Mouse (Mus musculus) midbrain, postnatal 0 days (tissue): ENCODE measurements around the gene Wdr83os. TPM values are rescaled to one million over a fixed set of nuclear protein-coding genes. Genes with fewer than 3 reads are reported as not detected.
A peak's percentile ranks its signal among the peaks of the same experiment; 100 is the strongest.

Experiments
- ATAC-seq: fragments of 200-750 bp; cut with Nextera tagmentation; 2 replicates; pipeline ENCODE4 v1.8.0; 2017; ENCODE audit warnings: moderate number of reproducible peaks, mild to moderate bottlenecking, moderate TSS enrichment, moderate library complexity; ENCODE audit not compliant: low FRiP score
- DNase-seq: peaks from one replicate; pipeline ENCODE4 v3.0.0-alpha.2; 2015; ENCODE audit warnings: low spot score
- H3K27ac ChIP-seq: fragments of 300-500 bp; sonication (generic); 2 replicates; pipeline ENCODE4 v1.5.1; 2014; ENCODE audit warnings: low read depth, mild to moderate bottlenecking, low read length, mixed read lengths
- H3K27me3 ChIP-seq: fragments of 300-500 bp; sonication (generic); 2 replicates; pipeline ENCODE4 v1.6.1; 2014; ENCODE audit warnings: low read length, control low read depth, mixed read lengths; ENCODE audit not compliant: insufficient read depth
- H3K36me3 ChIP-seq: fragments of 300-500 bp; sonication (generic); 2 replicates; pipeline ENCODE4 v1.6.1; 2014; ENCODE audit warnings: low read length, control low read depth, mixed read lengths; ENCODE audit not compliant: insufficient read depth
- H3K4me1 ChIP-seq: fragments of 300-500 bp; sonication (generic); 2 replicates; pipeline ENCODE4 v1.6.1; 2014; ENCODE audit warnings: mild to moderate bottlenecking, control low read depth, antibody characterized with exemption, low read length, mixed read lengths; ENCODE audit not compliant: insufficient read depth
- H3K4me2 ChIP-seq: fragments of 300-500 bp; sonication (generic); 2 replicates; pipeline ENCODE4 v1.6.1; 2014; ENCODE audit warnings: low read depth, mild to moderate bottlenecking, low read length, mixed read lengths; ENCODE audit not compliant: poor library complexity, severe bottlenecking
- H3K4me3 ChIP-seq: fragments of 300-500 bp; sonication (generic); 2 replicates; pipeline ENCODE4 v1.5.1; 2014; ENCODE audit warnings: low read depth, mild to moderate bottlenecking, low read length, moderate library complexity
- H3K9ac ChIP-seq: fragments of 300-500 bp; sonication (generic); replicated peaks from 2 replicates; pipeline ENCODE4 v1.6.1; 2014; ENCODE audit warnings: mild to moderate bottlenecking, low read length, moderate library complexity, mixed read lengths; ENCODE audit not compliant: poor library complexity, severe bottlenecking
- H3K9me3 ChIP-seq: fragments of 300-500 bp; sonication (generic); 2 replicates; pipeline ENCODE4 v1.6.1; 2016; ENCODE audit warnings: low read length, control low read depth
- CTCF ChIP-seq: IDR thresholded peaks from 2 replicates; pipeline ENCODE4 v1.5.1; 2016; ENCODE audit warnings: antibody characterized with exemption, mild to moderate bottlenecking
- WGBS: fragments of 180-500 bp; shearing (Covaris S2); extraction: QIAGEN DNeasy Blood & Tissue Kit; methylation state at CpG from one replicate; pipeline ENCODE4 v1.1.7; 2014; 5-methylcytosine and 5-hydroxymethylcytosine counted together
- polyA plus RNA-seq: library from polyadenylated mRNA; unstranded; fragments of >200 nt; fragmentation: Nextera tagmentation; extraction: Ambion mirVana; gene quantifications from 2 replicates; pipeline ENCODE4 v1.2.1, GENCODE M21; 2015
- total RNA-seq: library from RNA; depleted of rRNA; stranded (reverse); fragments of >200 nt; gene quantifications from 2 replicates; pipeline ENCODE4 v1.2.3, GENCODE M21; 2014; rRNA removed

Wdr83os gene
- total RNA-seq (92.6 and 105 TPM in 2 replicates), polyA plus RNA-seq (129 and 137 TPM in 2 replicates)

GRCm38 (mm10) chr8:85080532-85081215 is at the start of gene Wdr83os:
Wdr83os (plus strand) TSS chr8:85080740.
- H3K4me1 ChIP-seq: 0 out of 2 replicates have a peak, but pooled peaks cover 5% of the 10 kb centered on the region
- DNase-seq: peak; percentile 80
- no peaks in the 10 kb centered on the region for H3K9me3 ChIP-seq
- ATAC-seq: no peak
- peak within 1 kb of the TSS; percentile 82 for H3K9ac ChIP-seq
- H3K27ac ChIP-seq: peak within 1 kb of the TSS; percentile 72
- H3K4me3 ChIP-seq: peak within 1 kb of the TSS; percentile 82
- H3K4me2 ChIP-seq: peak within 1 kb of the TSS; percentile 94
- peaks cover 16% of the 10 kb centered on the region for H3K36me3 ChIP-seq
- no peaks in the 10 kb centered on the region for H3K27me3 ChIP-seq
- no peak for TF ChIP-seq CTCF
- WGBS: under 1% methylated on average over 30 of the region's 30 CpGs

DNA sequence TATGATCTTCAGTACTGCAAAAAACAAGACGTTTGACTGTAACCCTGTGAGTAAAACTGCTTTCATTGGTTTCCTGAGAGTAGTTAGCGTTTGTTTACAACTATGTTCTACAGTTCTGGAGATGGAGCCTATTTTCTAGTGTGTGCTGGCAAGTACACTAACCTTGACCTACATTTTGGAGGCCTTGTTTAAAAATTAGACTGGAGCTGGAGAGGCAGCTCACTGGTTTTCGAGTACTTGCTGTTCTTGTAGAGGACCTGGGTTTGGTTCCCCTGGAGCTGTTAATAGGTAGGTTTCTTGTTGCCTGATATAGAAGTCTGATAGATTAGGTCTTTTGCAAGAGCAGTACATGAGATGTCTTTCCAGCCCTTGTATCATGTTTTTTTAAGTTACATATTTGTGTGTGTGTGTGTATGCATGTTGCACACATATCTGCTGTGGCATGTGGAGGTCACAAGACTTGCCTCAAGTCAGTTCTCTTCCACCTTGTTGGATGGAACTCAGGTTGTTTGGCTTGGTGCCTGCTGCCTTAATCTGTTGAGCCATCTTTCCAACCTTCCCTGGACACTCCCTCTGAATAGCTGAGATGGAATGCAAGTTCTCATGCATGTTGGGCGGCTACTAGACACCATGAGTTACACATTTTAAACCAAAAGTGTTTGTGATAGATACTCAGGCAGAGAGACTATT is 47.8 kb upstream of the Wdr83os start:
- Histone ChIP-seq H3K27me3 (no peaks in the 10 kb centered on the region), H3K4me2 (no peak overlapping the region), H3K27ac (no peak overlapping the region), H3K4me1 (peaks cover 7% of the 10 kb centered on the region), H3K36me3 (peaks cover 23% of the 10 kb centered on the region), H3K4me3 (no peak overlapping the region), H3K9ac (no peak overlapping the region), H3K9me3 (no peaks in the 10 kb centered on the region)
- ATAC-seq (no peak), DNase-seq (no peak)
- WGBS: 89% methylated on average over 4 of the region's 4 CpGs
- TF ChIP-seq CTCF: no peak

DNA sequence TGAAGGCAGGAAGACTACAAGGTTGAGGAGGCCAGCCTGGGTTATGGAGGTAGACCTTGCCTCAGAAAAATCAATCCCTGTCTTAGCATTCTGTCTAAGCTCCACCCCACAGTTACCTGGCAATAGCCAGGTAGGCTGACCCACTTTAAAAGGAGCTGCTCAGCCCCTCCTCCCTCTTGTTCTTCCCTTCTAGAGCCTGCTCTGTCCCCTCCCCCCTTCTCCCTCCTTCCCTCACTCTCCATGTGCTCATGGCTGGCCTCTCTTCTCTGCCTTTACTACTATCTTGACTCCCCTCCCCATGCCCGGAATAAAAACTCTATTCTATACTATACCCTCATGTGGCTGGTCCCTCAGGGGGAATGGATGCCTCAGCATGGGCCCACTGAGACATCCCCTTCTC is 46.7 kb upstream of the Wdr83os start:
- WGBS: 65% methylated on average over 1 of the region's 1 CpGs
- no peak for TF ChIP-seq CTCF

GRCm38 (mm10) chr8:85034764-85035163 is 45.8 kb upstream of the Wdr83os start:
- peak; percentile 92 for DNase-seq
- ATAC-seq: no peak
- H3K4me2 ChIP-seq: peak overlapping the region; percentile 80
- peaks cover 5% of the 10 kb centered on the region; the same call in 1 of the 2 replicates for H3K4me1 ChIP-seq
- no peaks in the 10 kb centered on the region for H3K9me3 ChIP-seq
- peak overlapping the region; percentile 88; the same call in 1 of the 2 replicates for H3K4me3 ChIP-seq
- H3K9ac ChIP-seq: no peak overlapping the region
- peaks cover 21% of the 10 kb centered on the region for H3K36me3 ChIP-seq
- TF ChIP-seq CTCF: no peak
- no peaks in the 10 kb centered on the region for H3K27me3 ChIP-seq
- H3K27ac ChIP-seq: no peak overlapping the region
- WGBS: 12% methylated on average over 12 of the region's 13 CpGs

More for the DNA sequence above, 46.7 kb upstream of the Wdr83os start:
- Histone ChIP-seq H3K27ac (no peak overlapping the region), H3K27me3 (no peaks in the 10 kb centered on the region), H3K4me2 (no peak overlapping the region), H3K9ac (no peak overlapping the region), H3K4me1 (peaks cover 5% of the 10 kb centered on the region; the same call in 1 of the 2 replicates), H3K36me3 (peaks cover 23% of the 10 kb centered on the region), H3K9me3 (no peaks in the 10 kb centered on the region), H3K4me3 (no peak overlapping the region)
- ATAC-seq (no peak), DNase-seq (no peak)

GRCm38 (mm10) chr8:85035165-85035727 is 45.3 kb upstream of the Wdr83os start:
- H3K27ac ChIP-seq: no peak overlapping the region
- no peaks in the 10 kb centered on the region for H3K9me3 ChIP-seq
- H3K4me3 ChIP-seq: peak overlapping the region; percentile 88
- WGBS: 6% methylated on average over 12 of the region's 12 CpGs
- peaks cover 16% of the 10 kb centered on the region for H3K36me3 ChIP-seq
- H3K4me1 ChIP-seq: peaks cover 5% of the 10 kb centered on the region; the same call in 1 of the 2 replicates
- H3K27me3 ChIP-seq: no peaks in the 10 kb centered on the region
- TF ChIP-seq CTCF: no peak
- ATAC-seq (no peak), DNase-seq (no peak)
- H3K9ac ChIP-seq: no peak overlapping the region
- peak overlapping the region; percentile 80 for H3K4me2 ChIP-seq
